Mouse (Mus musculus) liver, postnatal 0 days (tissue): ENCODE measurements around the gene Pin4. TPM values are rescaled to one million over a fixed set of nuclear protein-coding genes. Genes with fewer than 3 reads are reported as not detected.
"Not testable (repeated sequence)": the region's sequence is repeated elsewhere in the genome, so short reads cannot be mapped to it uniquely, and the experiment has no call there.

Source experiments
- ATAC-seq: fragments of 200-750 bp; cut with Nextera tagmentation; 2 replicates; pipeline ENCODE4 v1.8.0; 2017; ENCODE audit warnings: mild to moderate bottlenecking, moderate library complexity
- DNase-seq: peaks from one replicate; pipeline ENCODE4 v3.0.0-alpha.2; 2016
- H3K27ac ChIP-seq: fragments of 300-500 bp; sonication (generic); 2 replicates; pipeline ENCODE4 v1.5.1; 2014; ENCODE audit warnings: antibody characterized with exemption, moderate library complexity, mild to moderate bottlenecking, low read depth
- H3K27me3 ChIP-seq: fragments of 300-500 bp; sonication (generic); 2 replicates; pipeline ENCODE4 v1.6.1; 2014; ENCODE audit warnings: low read length, control low read depth, mixed read lengths; ENCODE audit not compliant: insufficient read depth
- H3K36me3 ChIP-seq: fragments of 300-500 bp; sonication (generic); replicated peaks from 2 replicates; pipeline ENCODE4 v1.6.1; 2014; ENCODE audit warnings: mild to moderate bottlenecking, control low read depth, low read length, moderate library complexity, mixed read lengths; ENCODE audit not compliant: insufficient read depth
- H3K4me1 ChIP-seq: fragments of 300-500 bp; sonication (generic); 2 replicates; pipeline ENCODE4 v1.6.1; 2014; ENCODE audit warnings: antibody characterized with exemption, mild to moderate bottlenecking, control low read depth; ENCODE audit not compliant: insufficient read depth
- H3K4me2 ChIP-seq: fragments of 300-500 bp; sonication (generic); 2 replicates; pipeline ENCODE4 v1.6.1; 2014; ENCODE audit warnings: low read depth, mild to moderate bottlenecking, low read length, moderate library complexity, mixed read lengths
- H3K4me3 ChIP-seq: fragments of 300-500 bp; sonication (generic); 2 replicates; pipeline ENCODE4 v1.5.1; 2014; ENCODE audit warnings: low read depth, low read length
- H3K9ac ChIP-seq: fragments of 300-500 bp; sonication (generic); replicated peaks from 2 replicates; pipeline ENCODE4 v1.6.1; 2014; ENCODE audit warnings: mild to moderate bottlenecking, moderate library complexity
- H3K9me3 ChIP-seq: fragments of 300-500 bp; sonication (generic); 2 replicates; pipeline ENCODE4 v1.6.1; 2016; ENCODE audit warnings: mild to moderate bottlenecking, control low read depth, low read length, mixed read lengths
- CTCF ChIP-seq: sonication (generic); IDR thresholded peaks from 2 replicates; pipeline ENCODE4 v1.5.1; 2016; ENCODE audit warnings: antibody characterized with exemption, low read depth
- EP300 ChIP-seq: IDR thresholded peaks from 2 replicates; pipeline ENCODE4 v1.6.1; 2016; ENCODE audit warnings: antibody characterized with exemption, low read depth, mild to moderate bottlenecking
- WGBS: fragments of 180-500 bp; shearing (Covaris S2); extraction: QIAGEN DNeasy Blood & Tissue Kit; methylation state at CpG from one replicate; pipeline ENCODE4 v1.1.7; 2014; ENCODE audit not compliant: insufficient replicate concordance; 5-methylcytosine and 5-hydroxymethylcytosine counted together
- polyA plus RNA-seq: library from polyadenylated mRNA; unstranded; fragments of >200 nt; fragmentation: Nextera tagmentation; extraction: Ambion mirVana; gene quantifications from 2 replicates; pipeline ENCODE4 v1.2.1, GENCODE M21; 2015

The Pin4 gene
- polyA plus RNA-seq, 1 experiment from 2014 or later: 40.5 TPM

GRCm38 (mm10) chrX:102090605-102091004 is 28.6 kb upstream of the Pin4 start:
- Histone ChIP-seq H3K27me3 (no peaks in the 10 kb centered on the region; the same call in 1 of the 2 replicates), H3K36me3 (no peaks in the 10 kb centered on the region), H3K4me3 (no peak overlapping the region), H3K4me2 (no peak overlapping the region), H3K9me3 (no peaks in the 10 kb centered on the region), H3K9ac (no peak overlapping the region), H3K4me1 (no peaks in the 10 kb centered on the region), H3K27ac (no peak overlapping the region)
- no peak for DNase-seq
- ATAC-seq: no peak
- no peak for TF ChIP-seq CTCF
- TF ChIP-seq EP300: no peak
- 56% methylated on average over 3 of the region's 3 CpGs for WGBS

GRCm38 (mm10) chrX:102094381-102094904 is 24.8 kb upstream of the Pin4 start:
- Histone ChIP-seq H3K4me2 (no peak overlapping the region), H3K4me3 (no peak overlapping the region), H3K27me3 (no peaks in the 10 kb centered on the region), H3K27ac (no peak overlapping the region), H3K9ac (no peak overlapping the region), H3K4me1 (no peaks in the 10 kb centered on the region), H3K9me3 (no peaks in the 10 kb centered on the region), H3K36me3 (no peaks in the 10 kb centered on the region)
- ATAC-seq (no peak), DNase-seq (no peak)
- 46% methylated on average over 7 of the region's 7 CpGs for WGBS
- TF ChIP-seq CTCF (no peak), EP300 (no peak)

GRCm38 (mm10) chrX:102101886-102102285 is 17.4 kb upstream of the Pin4 start:
- WGBS: 61% methylated on average over 7 of the region's 7 CpGs
- ATAC-seq (no peak), DNase-seq (no peak)
- TF ChIP-seq EP300: no peak
- no peak for TF ChIP-seq CTCF
- Histone ChIP-seq H3K4me2 (no peak overlapping the region), H3K9ac (no peak overlapping the region), H3K4me3 (no peak overlapping the region), H3K27ac (no peak overlapping the region), H3K4me1 (no peaks in the 10 kb centered on the region), H3K9me3 (no peaks in the 10 kb centered on the region), H3K27me3 (no peaks in the 10 kb centered on the region), H3K36me3 (no peaks in the 10 kb centered on the region)

- not testable (repeated sequence) for H3K27me3 ChIP-seq, H3K9ac ChIP-seq, H3K27ac ChIP-seq, H3K36me3 ChIP-seq, H3K4me2 ChIP-seq, H3K9me3 ChIP-seq, DNase-seq, H3K4me3 ChIP-seq, ATAC-seq, H3K4me1 ChIP-seq
- WGBS: 60% methylated on average over 2 of the region's 2 CpGs
Measured at GRCm38 (mm10) chrX:102103830-102104229, 15.4 kb upstream of the Pin4 start.

GRCm38 (mm10) chrX:102109349-102109748 is 9.9 kb upstream of the Pin4 start:
- H3K27ac ChIP-seq, H3K27me3 ChIP-seq, H3K36me3 ChIP-seq, DNase-seq, H3K4me3 ChIP-seq, H3K9ac ChIP-seq, H3K4me2 ChIP-seq, H3K9me3 ChIP-seq, ATAC-seq, H3K4me1 ChIP-seq: not testable (repeated sequence)
- 57% methylated on average over 5 of the region's 5 CpGs for WGBS

- H3K9me3 ChIP-seq: no peaks in the 10 kb centered on the region
- WGBS: 36% methylated on average over 4 of the region's 4 CpGs
- H3K4me3 ChIP-seq: no peak overlapping the region
- H3K27me3 ChIP-seq: no peaks in the 10 kb centered on the region; the same call in 1 of the 2 replicates
- no peak for DNase-seq
- H3K4me1 ChIP-seq: no peaks in the 10 kb centered on the region; the same call in 1 of the 2 replicates
- H3K4me2 ChIP-seq: no peak overlapping the region
- TF ChIP-seq CTCF: no peak
- no peak for TF ChIP-seq EP300
- no peak overlapping the region for H3K9ac ChIP-seq
- no peak overlapping the region for H3K27ac ChIP-seq
- H3K36me3 ChIP-seq: no peaks in the 10 kb centered on the region
- ATAC-seq: no peak
Measured at GRCm38 (mm10) chrX:102115676-102116075, 3.6 kb upstream of the Pin4 start.

- TF ChIP-seq CTCF: no peak
- TF ChIP-seq EP300: no peak
- Histone ChIP-seq H3K27me3 (no peaks in the 10 kb centered on the region; the same call in 1 of the 2 replicates), H3K9me3 (no peaks in the 10 kb centered on the region), H3K4me1 (no peaks in the 10 kb centered on the region; the same call in 1 of the 2 replicates), H3K27ac (no peak overlapping the region), H3K36me3 (0 out of 2 replicates have a peak, but pooled peaks cover 2% of the 10 kb centered on the region), H3K9ac (no peak overlapping the region), H3K4me2 (no peak overlapping the region), H3K4me3 (no peak overlapping the region)
- 82% methylated on average over 2 of the region's 2 CpGs for WGBS
- ATAC-seq: no peak
- no peak for DNase-seq
Measured at GRCm38 (mm10) chrX:102121321-102121720, 2.1 kb downstream of the Pin4 start.
